Mouse (Mus musculus) bone marrow macrophage, adult 2 months (primary cell): ENCODE data around the gene Samd13. TPM values are rescaled to one million over a fixed set of nuclear protein-coding genes. Genes with fewer than 3 reads are reported as not detected.

Experiments
- H3K27ac ChIP-seq: 2 replicates; pipeline ENCODE4 v1.5.1; 2012; ENCODE audit warnings: low read depth, low read length; ENCODE audit not compliant: insufficient read depth
- H3K4me1 ChIP-seq: 2 replicates; pipeline ENCODE4 v1.6.1; 2012; ENCODE audit warnings: low read length; ENCODE audit not compliant: control insufficient read depth, insufficient read depth
- H3K4me3 ChIP-seq: 2 replicates; pipeline ENCODE4 v1.5.1; 2012; ENCODE audit warnings: mild to moderate bottlenecking, low read length, moderate library complexity; ENCODE audit not compliant: insufficient read depth
- CTCF ChIP-seq: IDR thresholded peaks from 2 replicates; pipeline ENCODE4 v1.5.1; 2012; ENCODE audit warnings: low read depth, mild to moderate bottlenecking, low read length, moderate library complexity
- POLR2A ChIP-seq: IDR thresholded peaks from 2 replicates; pipeline ENCODE4 v1.6.1; 2012; ENCODE audit warnings: mild to moderate bottlenecking, low read depth, low read length, borderline replicate concordance
- polyA plus RNA-seq: library from polyadenylated mRNA; stranded (reverse); fragments of >200 nt; gene quantifications from 2 replicates; pipeline ENCODE4 v1.2.4, GENCODE M21; 2012; ENCODE audit not compliant: missing spikeins, insufficient read depth, insufficient read length

Gene Samd13
- polyA plus RNA-seq, 1 experiment, result not detected

DNA sequence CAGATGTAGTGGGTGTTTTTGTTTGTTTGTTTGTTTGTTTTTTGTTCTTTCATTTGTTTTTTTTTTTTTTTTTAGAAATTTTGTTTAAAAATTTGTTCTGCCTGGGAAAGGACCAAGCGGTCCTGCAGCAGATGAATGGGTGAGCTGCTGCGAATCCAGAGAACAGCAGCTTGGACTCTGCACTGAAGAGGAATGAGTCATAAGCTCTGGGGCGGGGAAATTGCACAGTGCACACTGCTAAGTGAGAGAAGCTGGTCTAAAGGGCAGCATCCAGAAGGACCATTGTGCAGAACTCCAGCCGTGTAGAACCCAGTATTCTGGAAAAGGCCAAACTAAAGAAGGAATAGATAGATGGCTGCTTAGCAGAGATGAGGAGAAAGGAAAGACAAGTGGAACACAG, 18.7 kb upstream of the Samd13 start:
- Histone ChIP-seq H3K27ac (no peak overlapping the region), H3K4me1 (peaks cover 6% of the 10 kb centered on the region), H3K4me3 (no peak overlapping the region)
- TF ChIP-seq CTCF, result no peak
- no peak for TF ChIP-seq POLR2A

DNA sequence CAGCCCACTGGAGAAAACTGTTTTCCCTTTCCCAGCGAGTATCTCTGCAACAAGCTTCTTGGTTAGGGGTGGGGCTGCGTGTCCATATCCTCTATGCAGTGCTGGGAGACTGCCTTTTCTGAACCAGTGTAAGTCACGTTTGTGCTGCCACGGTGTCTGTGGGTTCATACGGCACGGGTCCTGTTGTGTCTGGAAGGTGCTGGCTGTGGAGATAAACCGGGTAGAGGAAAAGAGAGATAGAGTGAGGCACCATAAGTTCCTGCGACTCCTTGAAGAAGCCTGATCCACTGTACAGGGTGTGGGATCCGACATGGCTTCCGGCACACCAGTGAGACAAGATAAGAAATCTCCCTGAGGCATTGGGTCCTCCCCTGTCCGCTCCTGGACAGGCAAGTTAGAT, 14.7 kb upstream of the Samd13 start:
- Histone ChIP-seq H3K4me3 (no peak overlapping the region), H3K27ac (no peak overlapping the region), H3K4me1 (peaks cover 1% of the 10 kb centered on the region; the same call in 1 of the 2 replicates)
- TF ChIP-seq POLR2A (no peak), CTCF (no peak)

DNA sequence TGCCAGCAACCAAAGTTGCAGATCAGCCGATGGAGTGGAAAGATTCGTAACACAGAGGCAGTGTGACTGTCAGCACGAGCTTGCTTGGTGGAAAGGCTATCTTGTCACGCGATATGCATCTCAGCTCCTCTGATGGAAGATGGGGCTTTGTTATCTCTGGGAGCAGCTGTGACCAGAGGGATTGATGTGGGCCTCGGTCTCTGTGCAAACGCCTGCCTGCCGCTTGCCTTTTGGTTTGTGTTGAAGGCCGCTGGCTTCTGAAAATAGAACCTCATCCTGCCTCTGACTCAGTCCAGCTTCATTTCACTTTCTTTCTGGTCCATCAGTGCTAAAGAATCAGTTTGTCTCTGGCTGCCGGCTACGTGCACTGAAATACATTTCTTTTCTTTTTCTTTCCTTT, 13.6 kb upstream of the Samd13 start:
- TF ChIP-seq POLR2A (no peak), CTCF (no peak)
- Histone ChIP-seq H3K27ac (no peak overlapping the region), H3K4me3 (no peak overlapping the region), H3K4me1 (no peaks in the 10 kb centered on the region)

- no peak for TF ChIP-seq POLR2A
- no peak for TF ChIP-seq CTCF
- Histone ChIP-seq H3K4me1 (no peaks in the 10 kb centered on the region), H3K27ac (no peak overlapping the region), H3K4me3 (no peak overlapping the region)
Observed at GRCm38 (mm10) chr3:146692547-146692946, 7.2 kb upstream of the Samd13 start.

- no peak overlapping the region for H3K27ac ChIP-seq
- TF ChIP-seq POLR2A (no peak), CTCF (no peak)
- no peak overlapping the region for H3K4me3 ChIP-seq
- H3K4me1 ChIP-seq, result peaks cover 9% of the 10 kb centered on the region
Observed at GRCm38 (mm10) chr3:146687121-146687725, 1.8 kb upstream of the Samd13 start.

GRCm38 (mm10) chr3:146686428-146686827, 1.0 kb upstream of the Samd13 start:
- no peak overlapping the region for H3K27ac ChIP-seq
- peaks cover 12% of the 10 kb centered on the region for H3K4me1 ChIP-seq
- H3K4me3 ChIP-seq, result no peak overlapping the region
- TF ChIP-seq POLR2A (no peak), CTCF (no peak)

GRCm38 (mm10) chr3:146683095-146683494, 2.3 kb downstream of the Samd13 start:
- TF ChIP-seq POLR2A (no peak), CTCF (no peak)
- Histone ChIP-seq H3K27ac (no peak overlapping the region), H3K4me1 (peaks cover 12% of the 10 kb centered on the region), H3K4me3 (no peak overlapping the region)

- Histone ChIP-seq H3K27ac (no peak overlapping the region), H3K4me1 (peaks cover 12% of the 10 kb centered on the region), H3K4me3 (peak overlapping the region; percentile 41)
- no peak for TF ChIP-seq POLR2A
- no peak for TF ChIP-seq CTCF
Observed at GRCm38 (mm10) chr3:146682140-146682651, 3.2 kb downstream of the Samd13 start.

DNA sequence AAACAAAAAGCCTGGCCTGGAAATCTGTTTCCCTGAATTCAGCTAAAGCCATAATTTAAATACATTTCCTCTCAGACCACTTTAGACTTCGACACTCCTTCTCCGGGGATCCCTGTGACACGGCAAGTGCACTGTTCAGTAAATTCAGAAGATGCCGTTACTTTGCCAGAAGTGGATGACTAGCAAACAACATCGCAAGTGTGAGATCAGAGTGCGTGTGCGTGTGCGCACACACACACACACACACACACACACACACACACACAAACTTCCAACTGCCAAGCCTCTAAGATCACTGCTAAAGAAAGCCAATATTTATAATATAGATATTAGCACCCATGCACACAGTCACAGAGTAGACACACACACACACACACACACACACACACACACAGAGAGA, 3.7 kb downstream of the Samd13 start:
- peaks cover 12% of the 10 kb centered on the region for H3K4me1 ChIP-seq
- no peak overlapping the region for H3K27ac ChIP-seq
- H3K4me3 ChIP-seq, result peak overlapping the region; percentile 41
- TF ChIP-seq CTCF (no peak), POLR2A (no peak)

DNA sequence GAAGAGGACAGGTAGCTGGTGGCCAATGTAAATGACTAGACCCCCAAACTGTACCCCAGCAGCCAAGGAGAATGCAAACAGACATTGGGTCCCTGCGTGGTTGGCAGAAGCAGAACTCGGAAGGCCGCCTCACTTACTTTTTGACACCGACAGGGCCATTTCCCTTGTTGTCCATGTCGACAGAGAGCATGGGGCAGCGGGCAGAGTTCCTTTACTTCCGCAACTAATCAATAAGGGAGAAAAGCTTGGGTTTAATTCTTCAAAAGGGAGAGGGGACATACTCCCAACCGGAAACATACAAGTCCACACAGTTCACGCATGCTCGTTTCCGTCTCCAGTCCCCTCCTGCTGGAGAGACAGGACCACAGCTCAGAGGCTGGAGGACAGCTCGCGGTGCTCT, 4.8 kb downstream of the Samd13 start:
- Histone ChIP-seq H3K4me1 (peaks cover 16% of the 10 kb centered on the region), H3K4me3 (no peak overlapping the region), H3K27ac (no peak overlapping the region)
- no peak for TF ChIP-seq POLR2A
- TF ChIP-seq CTCF, result no peak

DNA sequence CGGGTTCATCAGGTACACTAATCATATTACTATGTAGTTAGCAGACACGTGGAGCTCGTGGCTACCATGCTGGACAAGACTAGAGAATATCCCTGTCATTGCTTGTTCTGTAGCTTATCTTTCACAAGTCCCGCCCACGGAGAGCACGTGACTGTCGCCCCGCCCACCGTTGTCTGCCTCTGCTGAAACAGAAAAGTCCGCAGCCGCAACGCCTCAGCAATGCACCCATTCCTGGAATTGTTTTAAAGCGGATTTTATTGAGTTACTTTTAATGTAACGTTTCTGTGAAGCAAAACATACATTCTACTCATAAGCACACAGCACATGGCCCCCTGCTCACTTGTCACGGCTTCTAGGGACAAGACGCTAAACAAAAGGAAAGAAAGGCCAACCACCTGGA, 5.7 kb downstream of the Samd13 start:
- H3K27ac ChIP-seq, result no peak overlapping the region
- TF ChIP-seq CTCF (no peak), POLR2A (no peak)
- peaks cover 10% of the 10 kb centered on the region for H3K4me1 ChIP-seq
- no peak overlapping the region for H3K4me3 ChIP-seq
